Mouse (Mus musculus) v-Abl transformed pro-B cells (cell line): ENCODE measurements around the gene C130060K24Rik.

Experiments used
- in situ Hi-C, 2 experiments: fragments of 400-800 bp; cut with MboI; formaldehyde crosslinking; loops; one replicate each; pipeline ENCODE4 v1.15.1; 2025; ENCODE audit not compliant: unreplicated experiment in 2 of 2

The C130060K24Rik gene

GRCm38 (mm10) chr6:65380918-65381772 is at the start of gene C130060K24Rik:
TSS of gene C130060K24Rik (plus strand) at chr6:65381105.
- in situ Hi-C loops, result no loop called here

GRCm38 (mm10) chr6:65334246-65334645 is 46.7 kb upstream of the C130060K24Rik start:
- in situ Hi-C loops, result loop anchor here in 1 of 2 experiments (10.0 kb wide), 1 partner anchor 49 kb away; no protein-coding TSS in a partner anchor

GRCm38 (mm10) chr6:65339391-65339790 is 41.5 kb upstream of the C130060K24Rik start:
- in situ Hi-C loops, result loop anchor here in 1 of 2 experiments (10.0 kb wide), 1 partner anchor 55 kb away; no protein-coding TSS in a partner anchor

GRCm38 (mm10) chr6:65341360-65341759 is 39.5 kb upstream of the C130060K24Rik start:
- in situ Hi-C loops, result no loop called here

- in situ Hi-C loops, result no loop called here
These were observed 33.2 kb upstream of the C130060K24Rik start for GRCm38 (mm10) chr6:65347736-65348135.

- in situ Hi-C loops, result no loop called here
These were observed 32.6 kb upstream of the C130060K24Rik start for GRCm38 (mm10) chr6:65348255-65348654.

- in situ Hi-C loops, result no loop called here
These were observed 29.3 kb upstream of the C130060K24Rik start for GRCm38 (mm10) chr6:65351622-65352021.

- in situ Hi-C loops, result no loop called here
These were observed 5.0 kb upstream of the C130060K24Rik start for GRCm38 (mm10) chr6:65375918-65376317.

- in situ Hi-C loops, result no loop called here
These were observed 41.0 kb downstream of the C130060K24Rik start for GRCm38 (mm10) chr6:65421888-65422287.

GRCm38 (mm10) chr6:65427065-65427464 is 46.2 kb downstream of the C130060K24Rik start:
- in situ Hi-C loops, result no loop called here

GRCm38 (mm10) chr6:65433159-65433558 is 52.3 kb downstream of the C130060K24Rik start:
- in situ Hi-C loops, result no loop called here

- in situ Hi-C loops, result loop anchor here (5.0 to 10.0 kb wide), 2 partner anchors 326 to 479 kb away; no protein-coding TSS in a partner anchor
These were observed 72.6 kb downstream of the C130060K24Rik start for GRCm38 (mm10) chr6:65453465-65453864.

GRCm38 (mm10) chr6:65465294-65465693 is 84.4 kb downstream of the C130060K24Rik start:
- in situ Hi-C loops, result no loop called here

GRCm38 (mm10) chr6:65470320-65470719 is 89.4 kb downstream of the C130060K24Rik start:
- in situ Hi-C loops, result no loop called here

GRCm38 (mm10) chr6:65472455-65472854 is 91.5 kb downstream of the C130060K24Rik start:
- in situ Hi-C loops, result no loop called here

- in situ Hi-C loops, result loop anchor here in 1 of 2 experiments (10.0 kb wide), 1 partner anchor 956 kb away; no protein-coding TSS in a partner anchor
These were observed 117.9 kb downstream of the C130060K24Rik start for GRCm38 (mm10) chr6:65498786-65499185.
